Comparison of ENCODE assay signal across 9 mouse cellular contexts in the genomic region with DNA sequence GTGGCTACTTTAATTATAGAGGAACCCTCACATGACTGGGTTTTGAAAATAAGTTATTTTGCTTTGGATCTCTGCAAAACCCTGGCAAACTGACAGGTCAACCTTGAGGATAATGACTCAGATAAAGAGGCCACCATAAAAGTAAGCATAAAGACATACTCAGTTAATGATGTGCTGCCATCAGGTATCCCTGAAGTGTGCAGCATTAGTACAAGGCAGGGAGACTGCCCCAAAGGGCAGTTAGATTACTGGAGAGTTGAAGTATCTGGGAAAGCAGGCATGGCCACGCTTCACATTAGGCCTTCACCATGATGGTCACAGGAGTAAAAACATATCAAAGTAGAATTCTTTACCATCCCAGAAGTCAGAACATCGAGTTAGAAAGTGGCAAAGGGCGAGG. TPM values are rescaled to one million over a fixed set of nuclear protein-coding genes. Genes with fewer than 3 reads are reported as not detected.
DNase-seq lines count a peak whose midpoint lies in the region; ATAC-seq lines count a peak whose summit lies in the region.
"Had no signal": no experiment of that assay in that cellular context is flagged by ENCODE, and none has a peak within 500 bp of the region (broad histone marks: within the 10 kb centered on the region; RNA-seq: fewer than 3 reads in every experiment).

No protein-coding gene starts in this region.

- H3K27ac ChIP-seq in kidney, embryonic 16.5 days (ENCODE audit: low read length): no peak overlapping the region
- no peak overlapping the region for H3K27ac ChIP-seq in forebrain, embryonic 11.5 days (ENCODE audit: low read depth, low read length)
- H3K27ac ChIP-seq in intestine, embryonic 15.5 days: no peak overlapping the region
- H3K27ac ChIP-seq in neural tube, embryonic 13.5 days (replicated peaks): no peak overlapping the region

- WGBS in kidney, embryonic 16.5 days: 37% methylated on average over 3 of the region's 3 CpGs
- WGBS in forebrain, embryonic 11.5 days: 79% methylated on average over 3 of the region's 3 CpGs
- WGBS in intestine, embryonic 15.5 days: 42% methylated on average over 3 of the region's 3 CpGs
- 81% methylated on average over 3 of the region's 3 CpGs for WGBS in neural tube, embryonic 13.5 days

- intact Hi-C loops in left cerebral cortex, postnatal 25 days (cut with DNase I): loop anchor here (1.0 to 10.0 kb wide), 2 partner anchors 221 to 570 kb away; a partner anchor contains a TSS

- DNase-seq in kidney, postnatal 36 days: no peak
- no peak for DNase-seq in forebrain, embryonic 11.5 days (ENCODE audit: low spot score)
- DNase-seq in thymus, postnatal 25 days: no peak
- no peak for DNase-seq in left cerebral cortex, postnatal 25 days (ENCODE audit: low spot score in 2 of 2)
- DNase-seq in thymus, postnatal 4 days: no peak

- H3K4me1 ChIP-seq in kidney, embryonic 16.5 days (ENCODE audit: insufficient read depth, low read length): peaks cover 11% of the 10 kb centered on the region
- peaks cover 4% of the 10 kb centered on the region; the same call in 1 of the 2 replicates for H3K4me1 ChIP-seq in forebrain, embryonic 11.5 days (replicated peaks; ENCODE audit: control insufficient read depth, insufficient read depth, low read length)
- H3K4me1 ChIP-seq in intestine, embryonic 15.5 days (replicated peaks): no peaks in the 10 kb centered on the region
- peaks cover 5% of the 10 kb centered on the region for H3K4me1 ChIP-seq in neural tube, embryonic 13.5 days (replicated peaks)

- no peaks in the 10 kb centered on the region for H3K27me3 ChIP-seq in kidney, embryonic 16.5 days (ENCODE audit: insufficient read depth, low read length)
- H3K27me3 ChIP-seq in forebrain, embryonic 11.5 days (ENCODE audit: control insufficient read depth, insufficient read depth, low read length): no peaks in the 10 kb centered on the region
- H3K27me3 ChIP-seq in intestine, embryonic 15.5 days (replicated peaks): no peaks in the 10 kb centered on the region
- H3K27me3 ChIP-seq in neural tube, embryonic 13.5 days: no peaks in the 10 kb centered on the region

- ATAC-seq in kidney, embryonic 16.5 days (ENCODE audit: low FRiP score, low TSS enrichment): no peak
- ATAC-seq in forebrain, embryonic 11.5 days (replicated peaks; ENCODE audit: low FRiP score): no peak
- ATAC-seq in intestine, embryonic 15.5 days: no peak
- no peak for ATAC-seq in neural tube, embryonic 13.5 days (ENCODE audit: low read depth)

- peaks cover 9% of the 10 kb centered on the region for H3K36me3 ChIP-seq in kidney, embryonic 16.5 days (ENCODE audit: insufficient read depth, low read length)
- no peaks in the 10 kb centered on the region for H3K36me3 ChIP-seq in forebrain, embryonic 11.5 days (ENCODE audit: control insufficient read depth, insufficient read depth, low read length)
- H3K36me3 ChIP-seq in intestine, embryonic 15.5 days: peaks cover 7% of the 10 kb centered on the region; the same call in 1 of the 2 replicates
- H3K36me3 ChIP-seq in neural tube, embryonic 13.5 days: no peaks in the 10 kb centered on the region

- H3K4me3 ChIP-seq in kidney, embryonic 16.5 days (ENCODE audit: low read length): peak overlapping the region; percentile 60
- H3K4me3 ChIP-seq in forebrain, embryonic 11.5 days (ENCODE audit: low read depth, low read length): peak overlapping the region; percentile 42; the same call in 1 of the 2 replicates
- H3K4me3 ChIP-seq in intestine, embryonic 15.5 days (replicated peaks): peak overlapping the region; percentile 48; the same call in 1 of the 2 replicates
- H3K4me3 ChIP-seq in neural tube, embryonic 13.5 days: peak overlapping the region; percentile 43

- H3K9ac ChIP-seq in kidney, embryonic 16.5 days (replicated peaks; ENCODE audit: low read length): peak overlapping the region; percentile 54
- peak overlapping the region; percentile 16; the same call in 1 of the 2 replicates for H3K9ac ChIP-seq in forebrain, embryonic 11.5 days (ENCODE audit: low read length)
- no peak overlapping the region for H3K9ac ChIP-seq in intestine, embryonic 15.5 days
- 0 out of 2 replicates have a peak overlapping the region, but pooled peaks have one; percentile 49 for H3K9ac ChIP-seq in neural tube, embryonic 13.5 days

- peak overlapping the region; percentile 55 for H3K4me2 ChIP-seq in kidney, embryonic 16.5 days (replicated peaks; ENCODE audit: low read depth, low read length)
- peak overlapping the region; percentile 45 for H3K4me2 ChIP-seq in forebrain, embryonic 11.5 days (ENCODE audit: low read depth, low read length, severe bottlenecking)
- peak overlapping the region; percentile 49 for H3K4me2 ChIP-seq in intestine, embryonic 15.5 days (replicated peaks)
- peak overlapping the region; percentile 62 for H3K4me2 ChIP-seq in neural tube, embryonic 13.5 days

- no peaks in the 10 kb centered on the region for H3K9me3 ChIP-seq in kidney, embryonic 16.5 days (ENCODE audit: low read length)
- H3K9me3 ChIP-seq in forebrain, embryonic 11.5 days (ENCODE audit: control insufficient read depth, low read length): no peaks in the 10 kb centered on the region
- H3K9me3 ChIP-seq in intestine, embryonic 15.5 days: no peaks in the 10 kb centered on the region
- no peaks in the 10 kb centered on the region for H3K9me3 ChIP-seq in neural tube, embryonic 13.5 days

RNA-seq across cellular contexts. Expression of a gene that starts 1.3 kb away (rescaled TPM):
- polyA plus RNA-seq in kidney, embryonic 16.5 days (2015; fragmentation: Nextera tagmentation; extraction: Ambion mirVana): 146 and 150 TPM in 2 replicates
- 89.4 and 92.9 TPM in 2 replicates for polyA plus RNA-seq in forebrain, embryonic 11.5 days (2014; fragmentation: Nextera tagmentation; extraction: Ambion mirVana)
- polyA plus RNA-seq in intestine, embryonic 15.5 days (2015; fragmentation: Nextera tagmentation; extraction: Ambion mirVana): 106 and 119 TPM in 2 replicates
- polyA plus RNA-seq in neural tube, embryonic 13.5 days (2015; fragmentation: Nextera tagmentation; extraction: Ambion mirVana): 81.0 and 94.9 TPM in 2 replicates
- 1 to 10 TPM; 9.6 to 9.8 TPM for total RNA-seq in left cerebral cortex, postnatal 25 days (2021)
- total RNA-seq: MEL had no signal

RNA-seq across cellular contexts. Expression of a gene that starts 10.0 kb away (rescaled TPM):
- not detected in 2 replicates for polyA plus RNA-seq in kidney, embryonic 16.5 days (2015; fragmentation: Nextera tagmentation; extraction: Ambion mirVana)
- polyA plus RNA-seq in forebrain, embryonic 11.5 days (2014; fragmentation: Nextera tagmentation; extraction: Ambion mirVana): 0.57 and 0.73 TPM in 2 replicates
- not detected in 2 replicates for polyA plus RNA-seq in intestine, embryonic 15.5 days (2015; fragmentation: Nextera tagmentation; extraction: Ambion mirVana)
- not detected in 2 replicates for polyA plus RNA-seq in neural tube, embryonic 13.5 days (2015; fragmentation: Nextera tagmentation; extraction: Ambion mirVana)
- not detected for total RNA-seq in left cerebral cortex, postnatal 25 days (2021)
- total RNA-seq: MEL had no signal

RNA-seq across cellular contexts. Expression of a gene that starts 51.2 kb away (rescaled TPM):
- 0.34 TPM in 1 of 2 replicates, not detected in the other for polyA plus RNA-seq in kidney, embryonic 16.5 days (2015; fragmentation: Nextera tagmentation; extraction: Ambion mirVana)
- polyA plus RNA-seq in forebrain, embryonic 11.5 days (2014; fragmentation: Nextera tagmentation; extraction: Ambion mirVana): 3.4 TPM in 2 replicates
- polyA plus RNA-seq in intestine, embryonic 15.5 days (2015; fragmentation: Nextera tagmentation; extraction: Ambion mirVana): 0.09 TPM in 1 of 2 replicates, not detected in the other
- polyA plus RNA-seq in neural tube, embryonic 13.5 days (2015; fragmentation: Nextera tagmentation; extraction: Ambion mirVana): 0.10 and 0.12 TPM in 2 replicates
- under 1 TPM; 0.18 to 0.44 TPM for total RNA-seq in left cerebral cortex, postnatal 25 days (2021)
- total RNA-seq: MEL had no signal

RNA-seq across cellular contexts. Expression of a gene that starts 55.9 kb away (rescaled TPM):
- 0.36 and 0.48 TPM in 2 replicates for polyA plus RNA-seq in kidney, embryonic 16.5 days (2015; fragmentation: Nextera tagmentation; extraction: Ambion mirVana)
- not detected in 2 replicates for polyA plus RNA-seq in forebrain, embryonic 11.5 days (2014; fragmentation: Nextera tagmentation; extraction: Ambion mirVana)
- polyA plus RNA-seq in intestine, embryonic 15.5 days (2015; fragmentation: Nextera tagmentation; extraction: Ambion mirVana): 2.4 and 2.7 TPM in 2 replicates
- not detected in 2 replicates for polyA plus RNA-seq in neural tube, embryonic 13.5 days (2015; fragmentation: Nextera tagmentation; extraction: Ambion mirVana)
- total RNA-seq in left cerebral cortex, postnatal 25 days (2021): not detected
- total RNA-seq: MEL had no signal

RNA-seq across cellular contexts. Expression of a gene that starts 57.3 kb away (rescaled TPM):
- polyA plus RNA-seq in kidney, embryonic 16.5 days (2015; fragmentation: Nextera tagmentation; extraction: Ambion mirVana): 0.51 and 0.57 TPM in 2 replicates
- polyA plus RNA-seq in forebrain, embryonic 11.5 days (2014; fragmentation: Nextera tagmentation; extraction: Ambion mirVana): 5.3 and 7.3 TPM in 2 replicates
- polyA plus RNA-seq in intestine, embryonic 15.5 days (2015; fragmentation: Nextera tagmentation; extraction: Ambion mirVana): 0.27 and 0.34 TPM in 2 replicates
- polyA plus RNA-seq in neural tube, embryonic 13.5 days (2015; fragmentation: Nextera tagmentation; extraction: Ambion mirVana): 0.25 TPM in 1 of 2 replicates, not detected in the other
- 1 to 10 TPM; 1.6 to 1.9 TPM for total RNA-seq in left cerebral cortex, postnatal 25 days (2021)
